Mouse (Mus musculus): ENCODE measurements around the gene Ube2g2. TPM values are rescaled to one million over a fixed set of nuclear protein-coding genes. Genes with fewer than 3 reads are reported as not detected.
"Not testable (repeated sequence)": the region's sequence is repeated elsewhere in the genome, so short reads cannot be mapped to it uniquely, and the experiment has no call there.

The Ube2g2 gene
- polyA plus RNA-seq, 1 experiment from 2014 or later: 66.6 TPM

- Histone ChIP-seq H3K4me3 (ENCODE audit: low read length) (peak overlapping the region; percentile 26), H3K36me3 (ENCODE audit: control insufficient read depth, insufficient read depth, low read length) (no peaks in the 10 kb centered on the region), H3K9me3 (ENCODE audit: control insufficient read depth, low read length) (no peaks in the 10 kb centered on the region), H3K27ac (ENCODE audit: low read length) (no peak overlapping the region), H3K27me3 (ENCODE audit: control insufficient read depth, insufficient read depth, low read depth, low read length) (peaks cover 24% of the 10 kb centered on the region), H3K9ac (ENCODE audit: low read length) (no peak overlapping the region), H3K4me1 (replicated peaks; ENCODE audit: control insufficient read depth, insufficient read depth, low read length) (peaks cover 3% of the 10 kb centered on the region; the same call in 1 of the 2 replicates), H3K4me2 (ENCODE audit: low read depth, low read length) (peak overlapping the region; percentile 47)
- no peak for ATAC-seq (ENCODE audit: low read depth)
- WGBS: under 1% methylated on average over 35 of the region's 35 CpGs
Measured at GRCm38 (mm10) chr10:77677562-77677961, 55.5 kb downstream of the Ube2g2 start.

DNA sequence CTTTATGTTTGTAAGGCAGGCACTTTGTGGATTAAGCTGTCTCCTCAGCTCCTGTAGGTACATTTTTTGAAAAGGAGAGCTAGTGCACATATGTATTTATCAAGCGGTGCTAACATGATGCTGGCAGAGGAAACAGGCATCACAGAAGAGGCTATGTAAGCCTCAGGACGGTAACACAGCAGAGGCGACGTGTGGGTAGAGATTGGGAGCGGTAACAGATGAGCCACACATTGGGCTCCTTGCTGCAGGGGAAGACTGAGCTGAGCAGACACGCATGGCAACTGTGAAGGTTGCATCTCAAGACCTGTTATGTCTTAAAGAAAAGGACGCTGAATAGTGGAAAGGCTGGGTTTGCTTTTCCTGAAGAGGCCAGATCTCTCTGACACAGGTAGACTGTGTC is 60.9 kb downstream of the Ube2g2 start:
- no peak overlapping the region for H3K9ac ChIP-seq (ENCODE audit: low read length)
- H3K9me3 ChIP-seq (ENCODE audit: control insufficient read depth, low read length): no peaks in the 10 kb centered on the region
- H3K27me3 ChIP-seq (ENCODE audit: control insufficient read depth, insufficient read depth, low read depth, low read length): peaks cover 41% of the 10 kb centered on the region
- peaks cover 2% of the 10 kb centered on the region; the same call in 1 of the 2 replicates for H3K4me1 ChIP-seq (replicated peaks; ENCODE audit: control insufficient read depth, insufficient read depth, low read length)
- H3K4me3 ChIP-seq (ENCODE audit: low read length): no peak overlapping the region
- ATAC-seq (ENCODE audit: low read depth): no peak
- WGBS: 65% methylated on average over 7 of the region's 7 CpGs
- no peak overlapping the region for H3K27ac ChIP-seq (ENCODE audit: low read length)
- no peaks in the 10 kb centered on the region for H3K36me3 ChIP-seq (ENCODE audit: control insufficient read depth, insufficient read depth, low read length)
- H3K4me2 ChIP-seq (ENCODE audit: low read depth, low read length): no peak overlapping the region

- Histone ChIP-seq H3K4me2 (ENCODE audit: low read depth, low read length) (no peak overlapping the region), H3K27me3 (ENCODE audit: control insufficient read depth, insufficient read depth, low read depth, low read length) (peaks cover 32% of the 10 kb centered on the region), H3K4me1 (replicated peaks; ENCODE audit: control insufficient read depth, insufficient read depth, low read length) (peaks cover 2% of the 10 kb centered on the region; the same call in 1 of the 2 replicates), H3K27ac (ENCODE audit: low read length) (no peak overlapping the region), H3K9ac (ENCODE audit: low read length) (no peak overlapping the region), H3K36me3 (ENCODE audit: control insufficient read depth, insufficient read depth, low read length) (no peaks in the 10 kb centered on the region), H3K4me3 (ENCODE audit: low read length) (no peak overlapping the region), H3K9me3 (ENCODE audit: control insufficient read depth, low read length) (no peaks in the 10 kb centered on the region)
- ATAC-seq (ENCODE audit: low read depth): no peak
- 24% methylated on average over 8 of the region's 8 CpGs for WGBS
Measured at GRCm38 (mm10) chr10:77684181-77684580, 62.1 kb downstream of the Ube2g2 start.

DNA sequence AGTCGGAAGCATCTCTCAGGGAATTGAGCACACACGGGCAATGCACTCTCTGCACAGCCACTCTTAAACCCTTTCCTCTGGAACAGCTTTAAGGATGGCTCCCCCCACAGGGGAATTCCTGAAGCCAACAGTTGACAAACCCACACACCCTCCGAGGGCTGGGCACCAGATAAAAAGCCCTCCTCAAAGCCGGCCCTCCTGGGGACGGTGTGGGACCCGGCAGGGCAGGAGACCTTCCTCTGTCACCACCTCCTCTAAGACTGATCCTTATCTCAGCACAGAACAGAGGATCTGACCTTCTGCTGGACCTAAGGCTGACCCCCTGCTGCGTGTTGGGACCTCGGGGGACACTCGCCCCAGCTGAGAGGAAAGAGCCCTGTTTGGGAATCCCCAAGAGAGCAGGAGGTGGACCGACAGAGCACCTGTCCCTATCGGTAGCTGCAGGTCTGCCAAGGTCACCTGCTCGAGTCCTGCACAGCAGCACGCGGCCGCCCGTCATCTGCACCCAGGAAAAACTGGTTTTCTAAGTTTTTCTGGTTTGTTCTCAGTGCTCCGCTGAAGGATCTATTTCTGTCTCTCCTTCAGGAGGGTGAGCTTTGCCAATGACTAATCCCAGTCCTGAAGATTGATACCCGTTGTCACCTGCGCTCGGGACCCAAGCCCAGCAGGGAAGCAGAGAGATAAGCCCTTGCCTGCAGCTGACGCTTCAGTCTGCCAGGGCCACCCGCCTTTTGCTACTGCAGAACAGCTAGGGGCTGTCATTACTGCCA is 64.0 kb downstream of the Ube2g2 start, which contains the start of gene Tspear:
TSS of gene Tspear (plus strand) at position 675 of the 770 bp plus-strand sequence.
- Histone ChIP-seq H3K4me3 (ENCODE audit: low read length) (no peak within 1 kb of the TSS), H3K36me3 (ENCODE audit: control insufficient read depth, insufficient read depth, low read length) (no peaks in the 10 kb centered on the region), H3K4me1 (replicated peaks; ENCODE audit: control insufficient read depth, insufficient read depth, low read length) (peaks cover 2% of the 10 kb centered on the region; the same call in 1 of the 2 replicates), H3K9ac (ENCODE audit: low read length) (no peak within 1 kb of the TSS), H3K4me2 (ENCODE audit: low read depth, low read length) (no peak within 1 kb of the TSS), H3K27me3 (ENCODE audit: control insufficient read depth, insufficient read depth, low read depth, low read length) (peaks cover 32% of the 10 kb centered on the region), H3K27ac (ENCODE audit: low read length) (no peak within 1 kb of the TSS), H3K9me3 (ENCODE audit: control insufficient read depth, low read length) (no peaks in the 10 kb centered on the region)
- peak; percentile 41; the same call in 1 of the 2 replicates for ATAC-seq (ENCODE audit: low read depth)
- 3% methylated on average over 22 of the region's 22 CpGs for WGBS

DNA sequence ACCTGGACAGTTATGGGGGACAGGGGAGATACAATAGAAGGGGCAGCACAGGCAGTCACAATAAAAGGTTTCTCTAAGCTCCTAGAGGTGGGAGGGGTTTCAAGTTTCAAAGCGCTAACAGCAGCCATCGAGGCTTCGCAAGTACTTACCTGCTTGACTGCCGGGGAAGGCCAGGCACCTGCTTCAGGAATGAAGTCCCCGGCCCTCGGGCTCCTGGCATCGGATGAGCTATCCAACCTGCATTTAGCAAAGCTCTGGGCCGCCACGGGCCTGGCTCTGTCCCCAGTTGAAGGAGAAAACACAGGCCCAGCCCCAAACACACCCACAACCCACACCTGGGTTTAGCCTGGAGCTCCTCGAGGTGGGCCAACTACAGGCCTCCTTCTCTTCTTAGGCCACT is 64.9 kb downstream of the Ube2g2 start:
- H3K27me3 ChIP-seq (ENCODE audit: control insufficient read depth, insufficient read depth, low read depth, low read length): peaks cover 32% of the 10 kb centered on the region
- no peaks in the 10 kb centered on the region for H3K36me3 ChIP-seq (ENCODE audit: control insufficient read depth, insufficient read depth, low read length)
- H3K4me2 ChIP-seq (ENCODE audit: low read depth, low read length): no peak overlapping the region
- no peak overlapping the region for H3K9ac ChIP-seq (ENCODE audit: low read length)
- H3K4me3 ChIP-seq (ENCODE audit: low read length): no peak overlapping the region
- ATAC-seq (ENCODE audit: low read depth): no peak
- 21% methylated on average over 10 of the region's 10 CpGs for WGBS
- no peak overlapping the region for H3K27ac ChIP-seq (ENCODE audit: low read length)
- H3K4me1 ChIP-seq (replicated peaks; ENCODE audit: control insufficient read depth, insufficient read depth, low read length): peaks cover 2% of the 10 kb centered on the region; the same call in 1 of the 2 replicates
- no peaks in the 10 kb centered on the region for H3K9me3 ChIP-seq (ENCODE audit: control insufficient read depth, low read length)

GRCm38 (mm10) chr10:77690356-77690807 is 68.3 kb downstream of the Ube2g2 start, which contains the start of gene Gm19402:
Gene Gm19402 (minus strand): TSS chr10:77690757.
- 75% methylated on average over 3 of the region's 3 CpGs for WGBS
- ATAC-seq (ENCODE audit: low read depth); H3K36me3 ChIP-seq (ENCODE audit: control insufficient read depth, insufficient read depth, low read length); H3K4me2 ChIP-seq (ENCODE audit: low read depth, low read length); H3K9ac ChIP-seq (ENCODE audit: low read length); H3K4me3 ChIP-seq (ENCODE audit: low read length); H3K27ac ChIP-seq (ENCODE audit: low read length); H3K4me1 ChIP-seq (replicated peaks; ENCODE audit: control insufficient read depth, insufficient read depth, low read length); H3K9me3 ChIP-seq (ENCODE audit: control insufficient read depth, low read length): not testable (repeated sequence)
- H3K27me3 ChIP-seq (ENCODE audit: control insufficient read depth, insufficient read depth, low read depth, low read length): peaks cover 23% of the 10 kb centered on the region

MicroRNAs encoded within 50 kb of the gene (microRNA counts, 519-probe panel; counts per million panel counts)
- 1,164 counts per million, percentile 11 among the panel's probes with 10 or more counts for microRNA mmu-miR-1930

Small RNA genes within 50 kb of the gene (microRNA-seq; reads per million reads assigned to microRNA genes)
- 5.7 reads per million, percentile 18 among the genes with 10 or more reads in this experiment for gene Mir1930

Other genes with a start within 250 kb of the Ube2g2 start
- gene Adarb1, start 204.0 kb upstream of the Ube2g2 start, polyA plus RNA-seq (2015; fragmentation: Nextera tagmentation; extraction: Ambion mirVana): 34.1 and 36.6 TPM in 2 replicates
- gene Fam207a, start 106.5 kb upstream of the Ube2g2 start, polyA plus RNA-seq (2015; fragmentation: Nextera tagmentation; extraction: Ambion mirVana): 30.9 and 32.0 TPM in 2 replicates
- gene Itgb2, start 92.0 kb upstream of the Ube2g2 start, polyA plus RNA-seq (2015; fragmentation: Nextera tagmentation; extraction: Ambion mirVana): 5.3 and 7.5 TPM in 2 replicates
- 127 and 138 TPM in 2 replicates for gene Pttg1ip, start 40.6 kb upstream of the Ube2g2 start, polyA plus RNA-seq (2015; fragmentation: Nextera tagmentation; extraction: Ambion mirVana)
- 344 and 348 TPM in 2 replicates for gene Sumo3, start 16.2 kb upstream of the Ube2g2 start, polyA plus RNA-seq (2015; fragmentation: Nextera tagmentation; extraction: Ambion mirVana)
- gene Gm49325, start 16.1 kb upstream of the Ube2g2 start, polyA plus RNA-seq (2015; fragmentation: Nextera tagmentation; extraction: Ambion mirVana): 2.0 and 2.4 TPM in 2 replicates
- gene Tspear, start 64.3 kb downstream of the Ube2g2 start, polyA plus RNA-seq (2015; fragmentation: Nextera tagmentation; extraction: Ambion mirVana): 0.25 and 0.38 TPM in 2 replicates
- gene Gm19402, start 68.5 kb downstream of the Ube2g2 start, polyA plus RNA-seq (2015; fragmentation: Nextera tagmentation; extraction: Ambion mirVana): not detected in 2 replicates
- gene Gm9508, start 75.0 kb downstream of the Ube2g2 start, polyA plus RNA-seq (2015; fragmentation: Nextera tagmentation; extraction: Ambion mirVana): not detected in 2 replicates
- gene Gm10272, start 84.4 kb downstream of the Ube2g2 start, polyA plus RNA-seq (2015; fragmentation: Nextera tagmentation; extraction: Ambion mirVana): not detected in 2 replicates
- not detected in 2 replicates for gene Gm10024, start 89.2 kb downstream of the Ube2g2 start, polyA plus RNA-seq (2015; fragmentation: Nextera tagmentation; extraction: Ambion mirVana)
- not detected in 2 replicates for gene Gm10142, start 93.5 kb downstream of the Ube2g2 start, polyA plus RNA-seq (2015; fragmentation: Nextera tagmentation; extraction: Ambion mirVana)
- not detected in 2 replicates for gene Krtap12-1, start 98.3 kb downstream of the Ube2g2 start, polyA plus RNA-seq (2015; fragmentation: Nextera tagmentation; extraction: Ambion mirVana)
- not detected in 2 replicates for gene Gm10100, start 104.2 kb downstream of the Ube2g2 start, polyA plus RNA-seq (2015; fragmentation: Nextera tagmentation; extraction: Ambion mirVana)
- gene Gm18596, start 120.4 kb downstream of the Ube2g2 start, polyA plus RNA-seq (2015; fragmentation: Nextera tagmentation; extraction: Ambion mirVana): not detected in 2 replicates
- not detected in 2 replicates for gene Gm9736, start 129.1 kb downstream of the Ube2g2 start, polyA plus RNA-seq (2015; fragmentation: Nextera tagmentation; extraction: Ambion mirVana)
- not detected in 2 replicates for gene Gm3233, start 137.4 kb downstream of the Ube2g2 start, polyA plus RNA-seq (2015; fragmentation: Nextera tagmentation; extraction: Ambion mirVana)
- not detected in 2 replicates for gene Gm3238, start 149.1 kb downstream of the Ube2g2 start, polyA plus RNA-seq (2015; fragmentation: Nextera tagmentation; extraction: Ambion mirVana)
- gene Gm7138, start 154.7 kb downstream of the Ube2g2 start, polyA plus RNA-seq (2015; fragmentation: Nextera tagmentation; extraction: Ambion mirVana): not detected in 2 replicates
- not detected in 2 replicates for gene Gm3250, start 160.3 kb downstream of the Ube2g2 start, polyA plus RNA-seq (2015; fragmentation: Nextera tagmentation; extraction: Ambion mirVana)
- not detected in 2 replicates for gene Gm7137, start 165.9 kb downstream of the Ube2g2 start, polyA plus RNA-seq (2015; fragmentation: Nextera tagmentation; extraction: Ambion mirVana)
- gene Gm9639, start 172.8 kb downstream of the Ube2g2 start, polyA plus RNA-seq (2015; fragmentation: Nextera tagmentation; extraction: Ambion mirVana): not detected in 2 replicates
- gene Gm19668, start 176.9 kb downstream of the Ube2g2 start, polyA plus RNA-seq (2015; fragmentation: Nextera tagmentation; extraction: Ambion mirVana): not detected in 2 replicates
- gene Gm9507, start 189.6 kb downstream of the Ube2g2 start, polyA plus RNA-seq (2015; fragmentation: Nextera tagmentation; extraction: Ambion mirVana): not detected in 2 replicates
- gene Gm2696, start 192.4 kb downstream of the Ube2g2 start, polyA plus RNA-seq (2015; fragmentation: Nextera tagmentation; extraction: Ambion mirVana): not detected in 2 replicates
- gene Krtap10-4, start 204.8 kb downstream of the Ube2g2 start, polyA plus RNA-seq (2015; fragmentation: Nextera tagmentation; extraction: Ambion mirVana): not detected in 2 replicates
- not detected in 2 replicates for gene Krtap10-10, start 213.7 kb downstream of the Ube2g2 start, polyA plus RNA-seq (2015; fragmentation: Nextera tagmentation; extraction: Ambion mirVana)
- gene Gm36176, start 224.5 kb downstream of the Ube2g2 start, polyA plus RNA-seq (2015; fragmentation: Nextera tagmentation; extraction: Ambion mirVana): not detected in 2 replicates
- not detected in 2 replicates for gene Gm10318, start 230.6 kb downstream of the Ube2g2 start, polyA plus RNA-seq (2015; fragmentation: Nextera tagmentation; extraction: Ambion mirVana)
- not detected in 2 replicates for gene Gm3285, start 239.7 kb downstream of the Ube2g2 start, polyA plus RNA-seq (2015; fragmentation: Nextera tagmentation; extraction: Ambion mirVana)